Mouse (Mus musculus) retina, postnatal 1 day (tissue): Measurements from ENCODE around the gene Mettl7a2.
"Not testable (repeated sequence)": the region's sequence is repeated elsewhere in the genome, so short reads cannot be mapped to it uniquely, and the experiment has no call there.

Experiments
- DNase-seq: peaks from one replicate; pipeline ENCODE4 v3.0.0-alpha.2; 2012

Mettl7a2 gene

DNA sequence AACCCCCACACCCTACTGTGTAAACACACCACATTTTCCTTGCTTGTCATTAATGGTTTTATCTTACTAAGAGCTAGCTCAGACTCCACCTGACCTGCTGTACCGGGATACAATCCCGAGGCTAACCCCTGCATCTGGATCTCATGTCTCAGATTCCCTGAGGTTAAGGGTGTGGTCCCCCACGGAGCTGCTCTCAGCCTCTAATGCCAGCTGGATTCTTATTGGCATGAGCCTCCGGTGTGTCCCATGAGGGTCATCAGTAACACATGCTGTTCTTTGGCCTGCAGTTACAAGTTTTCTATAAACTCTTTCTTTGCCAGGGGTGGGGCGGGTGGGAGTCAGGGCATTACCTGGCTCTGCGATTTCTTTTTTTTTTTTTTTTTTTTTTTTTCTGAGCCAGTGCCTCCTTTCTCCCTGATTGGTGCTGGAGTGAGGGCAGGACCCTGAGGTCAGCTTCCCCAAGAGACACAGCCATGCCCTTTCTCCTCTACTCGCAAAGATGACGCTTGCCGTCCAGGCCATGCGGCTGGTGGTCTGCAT is at the start of gene Mettl7a2, which contains the start of gene Methig1:
Gene Mettl7a2 (plus strand): TSS at position 490 of the 540 bp plus-strand sequence.
Gene Methig1 (plus strand): TSS at position 439 of the 540 bp plus-strand sequence.
- no peak for DNase-seq

DNA sequence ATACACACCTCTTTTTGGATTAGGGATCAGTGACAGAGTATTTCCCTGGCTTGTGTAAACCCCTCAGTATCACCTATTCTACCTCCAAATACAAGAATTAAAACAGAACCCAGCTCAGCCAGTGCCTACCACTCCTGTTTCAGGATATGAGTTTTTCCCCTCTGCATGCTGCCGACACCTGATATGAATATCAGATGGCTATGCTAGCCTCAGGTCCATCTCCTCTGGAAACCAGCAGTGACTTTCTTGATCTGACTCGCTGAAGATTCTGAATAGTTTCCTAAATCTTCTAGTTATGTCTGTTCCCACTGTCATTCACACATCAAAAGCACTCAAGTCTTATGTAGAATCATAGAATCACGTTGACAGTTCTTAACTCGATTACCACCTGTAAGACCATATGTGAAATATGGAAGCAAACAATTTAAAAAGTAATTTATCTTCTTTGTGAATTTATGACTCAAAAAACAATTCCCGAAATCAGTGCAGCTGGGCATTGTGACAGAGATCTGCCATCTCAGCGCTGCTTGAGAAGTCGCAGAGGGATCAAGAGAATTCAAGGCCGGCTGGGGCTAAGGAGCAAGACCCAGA is 49.5 kb upstream of the Mettl7a2 start:
- no peak for DNase-seq

DNA sequence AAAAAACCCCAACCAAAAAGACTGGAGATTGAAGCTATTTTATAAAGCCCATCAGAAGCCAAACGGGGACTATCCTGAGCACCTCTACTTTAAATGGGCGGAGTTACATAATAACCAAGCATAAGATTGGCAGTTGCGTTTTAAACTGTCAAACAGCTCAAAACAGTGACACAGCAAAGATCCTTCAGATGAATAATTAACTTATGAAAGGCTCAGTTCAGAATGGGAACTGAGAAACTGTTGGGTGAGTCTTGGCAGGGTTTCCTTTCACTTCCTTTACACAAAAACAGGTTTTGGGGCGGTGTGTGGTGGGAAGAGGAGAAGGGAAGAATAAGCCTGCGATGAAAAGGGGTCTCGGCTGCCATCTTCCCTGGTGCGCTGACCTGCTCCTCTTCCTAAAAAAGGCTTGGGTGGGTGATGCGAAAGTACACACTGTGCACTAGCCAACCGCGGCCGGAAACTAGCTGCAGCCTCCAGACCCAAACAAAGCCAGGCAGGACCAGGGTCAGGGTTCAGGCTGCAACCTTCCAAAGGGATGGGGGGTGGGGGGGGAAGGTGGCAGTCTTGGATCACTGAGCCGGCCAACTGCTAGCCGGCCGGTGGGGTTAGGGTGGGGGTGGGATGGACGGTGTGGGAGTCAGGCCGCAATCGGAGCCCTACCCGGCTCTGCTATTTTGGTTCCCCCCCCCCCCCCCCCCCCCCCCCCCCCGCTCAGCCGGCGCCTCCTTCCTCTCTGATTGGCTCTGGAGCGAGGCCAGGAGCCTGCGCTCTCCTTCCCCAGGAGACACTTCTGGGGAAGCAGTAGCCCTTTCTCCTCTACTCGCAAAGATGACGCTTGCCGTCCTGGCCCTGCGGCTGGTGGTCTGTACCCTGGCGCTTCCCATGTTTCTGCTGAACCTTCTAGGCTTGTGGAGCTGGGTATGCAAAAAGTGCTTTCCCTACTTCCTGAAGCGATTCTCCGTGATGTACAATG is 48.7 kb upstream of the Mettl7a2 start, which contains the start of gene Mettl7a1:
Gene Mettl7a1 (plus strand): TSS at position 122 of the 973 bp plus-strand sequence.
- peak; percentile 88 for DNase-seq

DNA sequence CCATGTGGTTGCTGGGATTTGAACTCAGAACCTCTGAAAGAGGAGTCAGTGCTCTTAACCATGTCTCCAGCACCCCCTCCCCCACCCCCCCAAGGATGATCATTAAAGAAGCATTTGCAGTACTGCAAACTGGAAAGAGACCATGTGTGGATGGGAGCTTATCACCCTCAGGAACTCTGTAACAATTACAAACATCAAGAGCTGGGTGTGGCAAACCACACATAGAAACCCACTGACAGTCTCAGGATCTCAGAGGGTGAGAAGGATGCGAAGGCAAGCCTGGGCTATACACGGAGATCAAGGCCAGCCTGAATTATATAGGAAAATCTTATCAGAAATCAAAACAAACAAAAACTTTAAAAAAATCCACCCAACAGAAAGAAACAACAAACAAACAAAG is 46.8 kb upstream of the Mettl7a2 start:
- DNase-seq, result no peak

DNA sequence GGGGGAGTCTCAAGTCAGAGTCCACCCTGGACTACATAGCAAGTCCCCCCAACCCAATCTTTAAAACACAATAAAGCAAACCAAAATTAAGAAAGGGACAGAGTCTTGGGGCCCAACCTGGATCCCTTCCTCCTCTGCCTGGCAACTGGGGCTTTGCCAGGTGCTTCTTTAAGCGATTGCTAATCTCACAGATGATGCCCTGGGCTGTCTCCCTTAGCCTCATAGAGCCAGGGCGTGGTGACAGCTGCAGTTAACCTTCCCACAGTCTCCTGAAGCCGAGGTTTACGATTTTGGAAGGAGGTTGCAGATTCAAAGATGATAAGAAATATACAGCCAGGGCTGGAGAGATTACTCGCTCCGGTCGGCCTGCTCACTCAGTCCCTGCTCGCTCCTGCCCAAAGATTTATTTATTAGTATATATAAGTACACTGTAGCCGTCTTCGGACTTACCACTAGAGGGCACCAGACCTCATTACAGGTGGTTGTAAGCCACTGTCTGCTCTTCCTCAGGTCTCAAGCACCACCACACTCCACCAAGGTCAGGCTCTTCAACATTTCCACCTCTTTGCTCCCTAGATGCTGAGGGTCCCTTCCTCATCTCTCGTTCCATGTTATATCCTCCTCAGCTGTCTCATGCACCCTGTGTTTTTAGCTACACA is 45.4 kb upstream of the Mettl7a2 start:
- peak; percentile 62 for DNase-seq

DNA sequence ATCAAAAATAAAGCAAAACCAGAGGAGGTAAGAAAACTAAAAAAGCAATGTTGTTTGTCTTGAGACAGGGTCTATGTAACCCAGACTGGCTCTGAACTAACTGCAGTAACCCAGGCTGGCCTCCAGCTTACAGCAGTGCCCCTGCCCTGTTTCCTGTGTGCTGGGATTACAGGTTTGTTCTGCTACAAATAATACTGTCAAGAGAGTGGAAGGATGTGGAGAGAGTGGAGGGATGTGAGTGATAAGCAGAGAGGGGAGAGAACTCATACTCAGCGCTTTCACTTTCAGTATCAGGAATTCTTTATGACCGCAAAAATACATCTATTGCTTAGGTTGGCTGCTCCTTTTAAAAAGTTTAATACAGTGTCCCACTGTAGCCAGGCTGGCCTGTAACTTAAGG is 40.7 kb upstream of the Mettl7a2 start:
- DNase-seq, result no peak

DNA sequence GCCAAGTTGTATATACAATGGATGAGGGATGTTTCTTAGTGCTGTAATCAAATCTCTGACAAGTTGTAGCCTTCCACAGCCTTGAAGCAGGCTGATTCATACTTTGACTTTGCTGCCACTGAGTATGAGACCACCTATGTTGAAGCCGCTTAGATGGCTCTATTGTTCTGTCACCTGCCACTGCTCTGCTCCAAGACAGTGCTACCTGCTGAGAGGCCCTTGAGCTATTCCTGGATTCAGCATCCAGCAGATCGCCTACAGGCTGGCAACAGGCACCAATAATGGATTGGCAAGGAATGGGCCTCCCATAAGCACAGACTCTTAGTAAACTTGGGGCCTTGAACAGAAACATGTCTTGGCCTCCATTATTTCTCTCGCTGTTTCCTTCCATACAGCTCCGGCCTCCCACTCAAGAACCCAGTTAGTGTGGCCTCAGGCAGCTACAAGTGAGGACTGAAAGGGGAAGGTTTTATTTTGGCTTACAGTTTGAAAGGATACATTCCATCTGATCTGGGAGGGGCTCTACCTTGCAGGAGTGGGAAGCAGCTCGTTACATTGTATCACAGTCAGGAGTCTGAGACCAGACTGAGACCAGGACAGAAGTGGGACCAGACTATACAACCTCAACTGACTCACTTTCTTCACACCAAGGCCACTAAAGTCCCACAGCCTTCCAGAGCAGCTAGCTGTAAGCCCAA is 38.4 kb upstream of the Mettl7a2 start:
- DNase-seq, result no peak

DNA sequence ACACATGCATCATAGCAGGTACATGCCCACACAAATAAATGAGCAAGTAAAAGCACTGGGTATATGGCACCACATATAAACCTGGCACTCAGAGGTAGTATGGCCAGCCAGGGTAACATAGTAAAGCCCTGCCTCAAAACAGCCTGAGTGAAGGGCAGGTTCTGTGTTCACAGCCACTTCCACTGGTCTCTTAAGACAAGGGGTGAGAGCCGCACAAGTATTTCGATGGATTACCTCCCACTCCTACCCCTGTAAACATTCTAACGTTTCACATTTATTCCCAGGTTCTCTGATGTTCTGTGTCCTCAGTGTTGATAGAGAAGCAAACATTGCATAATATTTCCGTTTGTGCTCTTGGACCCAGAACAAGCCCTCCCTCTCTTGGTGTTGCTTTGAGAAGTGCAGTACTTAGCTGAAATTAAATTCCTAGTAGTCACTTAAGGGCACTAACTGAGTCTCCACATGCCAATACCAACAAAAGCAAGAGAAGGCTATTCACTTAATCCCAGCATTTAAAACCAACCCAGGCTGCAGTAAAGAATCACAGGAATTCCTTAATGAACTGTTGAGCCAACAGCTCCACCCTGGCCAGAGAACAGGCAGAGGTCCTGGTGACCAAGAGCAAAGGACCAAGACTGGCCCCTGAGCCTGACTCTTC is 34.9 kb upstream of the Mettl7a2 start:
- not testable (repeated sequence) for DNase-seq

DNA sequence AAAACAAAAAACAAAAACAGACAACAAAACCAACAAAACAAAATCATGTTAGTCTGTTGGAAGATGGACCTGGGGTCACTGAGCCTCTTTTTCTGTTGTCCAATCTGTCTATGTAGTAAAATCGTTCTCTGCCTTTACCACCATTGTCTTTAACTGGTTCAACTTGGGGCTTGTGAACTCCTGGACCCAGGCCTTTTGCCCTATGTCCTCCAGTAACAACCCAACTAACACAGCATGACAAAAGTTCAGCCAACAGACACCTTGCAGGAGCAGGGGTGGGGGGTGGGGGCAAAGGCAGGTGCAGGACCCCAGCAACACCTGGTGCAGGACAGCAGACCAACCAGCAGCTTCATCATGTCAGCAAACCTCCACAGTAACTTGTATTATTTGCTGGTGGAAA is 33.1 kb upstream of the Mettl7a2 start:
- DNase-seq, result no peak

DNA sequence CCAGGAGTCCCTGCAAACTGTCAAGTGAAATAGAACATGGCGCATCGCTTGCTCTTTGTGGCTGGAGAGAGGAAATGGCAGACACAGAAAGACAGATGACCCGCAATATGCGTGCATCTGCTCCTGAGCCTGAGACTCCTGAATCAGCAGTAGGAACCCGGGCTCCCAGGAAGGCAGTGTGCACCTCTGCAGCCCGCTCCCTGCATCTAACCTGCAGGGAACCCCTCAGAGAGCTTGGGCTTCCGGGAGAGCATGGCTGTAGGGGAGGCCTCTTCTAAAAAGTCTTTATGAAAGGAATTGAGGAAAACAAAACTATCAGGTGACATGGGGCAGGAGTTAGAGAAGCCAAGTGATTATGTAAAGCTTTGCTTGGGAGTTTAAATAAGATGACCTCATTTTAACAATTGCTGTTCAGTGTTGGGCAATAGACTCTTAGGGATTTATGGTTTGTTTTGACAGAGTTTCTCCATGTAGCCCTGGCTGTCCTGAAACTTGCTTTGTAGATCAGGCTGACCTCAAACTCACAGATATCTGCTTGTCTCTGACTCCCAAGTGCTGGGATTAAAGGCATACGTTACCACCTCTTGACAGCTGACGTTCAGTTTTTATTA is 32.6 kb upstream of the Mettl7a2 start:
- DNase-seq, result no peak

DNA sequence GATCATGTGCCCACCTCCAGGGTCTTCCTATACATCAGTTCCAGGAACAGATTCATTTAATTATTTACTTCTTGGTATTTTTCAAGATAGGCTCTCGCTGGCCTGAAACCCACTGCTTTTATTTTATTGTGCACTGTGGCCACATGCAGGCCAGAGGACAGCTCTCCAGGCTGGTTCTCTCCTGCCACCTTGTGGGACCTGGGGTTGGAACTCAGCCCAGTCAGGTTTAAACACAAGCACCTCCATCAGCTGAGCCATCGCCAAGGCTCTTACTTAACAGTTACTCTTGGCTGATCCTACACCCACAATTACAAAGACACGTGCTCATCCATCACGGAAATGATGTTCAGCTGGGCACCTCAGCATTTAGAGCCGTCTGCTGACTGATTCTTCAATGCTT is 31.9 kb upstream of the Mettl7a2 start:
- DNase-seq, result peak; percentile 24

DNA sequence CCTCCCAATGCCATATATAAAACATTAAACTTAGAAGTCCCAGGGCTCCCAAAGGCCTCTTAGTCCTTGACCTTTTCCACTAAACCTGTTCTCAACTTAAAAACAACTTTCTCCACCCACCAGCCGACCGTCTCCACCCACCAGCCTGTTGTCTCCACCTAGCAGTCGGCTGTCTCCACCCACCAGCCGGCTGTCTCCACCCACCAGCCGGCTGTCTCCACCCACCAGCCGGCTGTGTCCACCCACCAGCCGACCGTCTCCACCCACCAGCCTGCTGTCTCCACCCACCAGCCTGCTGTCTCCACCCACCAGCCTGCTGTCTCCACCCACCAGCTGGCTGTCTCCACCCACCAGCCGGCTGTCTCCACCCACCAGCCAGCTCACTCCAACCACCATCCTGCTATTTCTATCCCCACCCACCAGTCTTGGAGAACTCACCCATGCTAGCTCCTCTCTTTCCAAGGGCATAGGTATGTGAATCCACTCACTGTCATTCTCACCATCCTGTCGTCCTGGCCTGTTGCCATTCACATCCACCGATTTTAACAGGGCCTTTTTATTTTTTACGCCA is 28.9 kb upstream of the Mettl7a2 start:
- DNase-seq, result no peak

DNA sequence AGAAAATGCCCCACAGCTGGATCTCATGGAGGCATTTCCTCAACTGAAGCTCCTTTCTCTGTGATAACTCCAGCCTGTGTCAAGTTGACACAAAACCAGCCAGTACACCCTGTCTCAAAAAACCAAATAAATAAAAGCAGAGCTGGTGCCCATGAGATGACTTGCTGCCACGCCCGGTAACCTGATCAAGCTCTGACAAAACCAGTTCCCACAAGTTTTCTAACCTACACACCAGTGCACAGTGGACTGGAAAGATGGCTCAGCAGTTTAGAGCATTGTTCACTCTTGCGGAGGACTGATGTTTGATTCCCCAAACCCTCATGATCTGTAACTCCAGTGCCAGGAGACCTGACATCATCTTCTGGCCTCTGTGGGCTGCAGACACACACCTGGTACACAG is 27.8 kb upstream of the Mettl7a2 start:
- DNase-seq, result no peak

DNA sequence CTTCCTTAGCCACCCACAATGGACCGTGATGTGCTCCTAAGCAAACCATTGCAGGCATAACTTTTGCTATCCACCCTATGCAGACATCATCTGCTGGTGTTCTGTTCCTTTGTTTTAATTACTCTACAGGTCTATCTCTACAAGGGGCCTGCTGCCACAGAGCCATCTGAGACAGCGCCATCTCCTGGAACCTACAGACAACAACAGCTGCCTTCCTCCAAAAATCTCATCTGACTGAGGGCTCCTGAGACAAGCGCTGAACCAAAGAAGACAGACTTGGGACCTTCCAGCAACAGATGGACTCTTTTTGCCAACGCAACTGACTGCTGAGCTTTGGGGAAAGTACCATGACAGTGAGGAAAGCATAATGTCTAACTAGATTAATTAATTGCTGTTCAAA is 24.9 kb upstream of the Mettl7a2 start:
- DNase-seq, result not testable (repeated sequence)

DNA sequence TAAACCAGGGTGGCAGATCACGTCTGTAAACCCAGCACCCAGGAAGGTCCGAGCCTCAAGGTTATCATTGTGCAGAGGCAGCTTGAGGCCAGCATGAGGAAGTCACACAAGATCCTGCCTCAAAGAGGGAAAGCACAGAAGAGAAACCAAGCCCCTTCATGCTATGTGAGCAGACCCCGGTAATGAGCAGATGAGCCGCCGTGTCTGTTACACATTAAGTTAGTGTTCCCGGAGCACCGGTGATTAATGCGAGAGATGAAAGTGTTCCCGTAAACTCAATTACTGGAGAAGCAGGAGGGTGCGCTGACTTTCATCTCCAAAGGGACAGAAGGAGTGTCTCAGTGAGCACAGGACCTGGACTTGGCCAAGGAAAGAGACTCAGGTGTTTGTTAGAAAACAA is 23.7 kb upstream of the Mettl7a2 start:
- DNase-seq, result not testable (repeated sequence)

DNA sequence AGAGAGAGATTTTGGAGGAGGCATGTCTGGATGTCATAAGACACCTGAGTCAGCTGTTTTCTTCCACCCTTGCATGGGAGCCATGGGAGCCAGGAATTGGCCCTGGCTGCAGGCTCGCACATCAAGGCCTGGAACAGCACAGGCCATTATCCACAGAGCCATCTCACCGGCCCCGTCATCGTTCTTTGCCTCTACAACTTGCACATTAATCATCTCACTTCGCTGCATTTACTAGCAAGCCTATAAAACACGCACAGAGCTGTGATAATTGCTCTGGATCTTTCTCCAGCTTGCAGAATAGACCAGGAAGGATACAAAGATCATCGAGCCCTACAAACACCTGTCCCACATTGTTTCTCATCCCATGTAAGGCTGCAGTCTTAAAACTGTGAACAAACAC is 22.3 kb upstream of the Mettl7a2 start:
- no peak for DNase-seq

DNA sequence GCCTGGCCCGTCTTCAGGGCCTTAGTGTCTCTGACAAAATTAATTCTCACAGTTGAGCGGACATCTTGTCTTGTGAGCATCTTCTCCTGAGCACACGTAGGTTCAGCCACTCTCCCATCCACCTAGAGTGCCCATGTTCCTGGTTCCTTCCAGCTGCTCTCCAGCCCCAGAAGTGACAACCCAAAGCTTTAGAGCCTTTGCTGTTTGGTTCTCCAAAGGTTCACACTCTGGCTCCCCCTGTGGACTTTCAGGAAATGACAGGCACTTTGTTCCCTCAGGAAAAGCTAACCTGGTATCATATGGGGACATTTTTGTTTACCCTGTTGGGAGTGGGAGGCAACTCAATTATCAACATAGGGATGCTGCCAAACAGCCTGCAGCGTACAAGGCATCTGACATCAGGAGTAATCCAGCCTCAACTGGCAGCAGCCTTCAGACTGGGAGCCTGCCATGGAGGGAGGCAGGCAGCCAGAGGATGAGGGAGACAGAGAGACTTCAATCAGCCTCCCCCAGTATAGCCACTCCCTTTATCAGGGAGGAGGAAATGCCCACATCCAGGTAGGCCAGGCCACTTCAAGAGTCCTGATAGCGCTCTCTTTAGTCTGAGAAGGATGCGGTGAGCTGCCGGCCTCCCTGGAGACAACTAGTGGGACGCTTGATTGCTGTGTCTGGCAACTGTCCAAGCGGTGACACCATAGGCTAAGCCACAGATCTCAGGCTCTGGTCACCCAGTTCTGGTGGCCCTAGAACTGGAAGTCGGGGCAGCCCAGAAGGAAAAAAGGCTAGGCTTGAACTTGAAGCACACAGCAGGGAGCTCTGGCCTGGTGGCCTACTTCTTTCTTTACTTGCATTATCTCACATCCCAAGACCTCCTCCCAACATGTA is 20.7 kb upstream of the Mettl7a2 start:
- DNase-seq, result not testable (repeated sequence)

DNA sequence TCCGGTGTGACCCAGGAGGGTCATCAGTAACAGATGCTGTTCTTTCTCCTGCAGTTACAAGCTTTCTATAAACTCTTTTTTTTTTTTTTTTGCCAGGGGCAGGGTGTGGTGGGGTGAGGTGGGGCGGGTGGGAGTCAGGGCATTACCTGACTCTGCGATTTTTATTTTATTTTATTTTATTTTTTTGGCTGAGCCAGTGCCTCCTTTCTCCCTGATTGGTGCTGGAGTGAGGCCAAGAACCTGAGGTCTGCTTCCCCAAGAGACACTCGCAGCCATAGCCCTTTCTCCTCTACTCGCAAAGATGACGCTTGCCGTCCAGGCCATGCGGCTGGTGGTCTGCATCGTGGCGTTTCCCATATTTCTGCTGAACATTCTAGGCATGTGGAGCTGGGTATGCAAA is 18.4 kb upstream of the Mettl7a2 start, which contains the start of gene Mettl7a3:
Gene Mettl7a3 (plus strand): TSS at position 301 of the 400 bp plus-strand sequence.
- DNase-seq, result no peak

DNA sequence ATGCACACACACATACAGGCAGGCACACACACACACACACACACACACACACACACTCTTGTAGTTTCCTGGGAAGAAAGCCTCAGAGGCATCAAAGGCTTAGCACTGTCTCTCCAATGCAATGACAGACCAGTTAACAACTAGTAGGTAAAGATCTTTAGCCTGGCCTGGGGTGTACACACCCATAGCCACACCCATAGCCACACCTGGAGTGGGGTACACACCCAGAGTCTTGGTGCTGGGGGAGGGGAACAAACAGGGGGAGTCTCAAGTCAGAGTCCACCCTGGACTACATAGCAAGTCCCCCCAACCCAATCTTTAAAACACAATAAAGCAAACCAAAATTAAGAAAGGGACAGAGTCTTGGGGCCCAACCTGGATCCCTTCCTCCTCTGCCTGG is 15.7 kb upstream of the Mettl7a2 start:
- DNase-seq, result not testable (repeated sequence)

DNA sequence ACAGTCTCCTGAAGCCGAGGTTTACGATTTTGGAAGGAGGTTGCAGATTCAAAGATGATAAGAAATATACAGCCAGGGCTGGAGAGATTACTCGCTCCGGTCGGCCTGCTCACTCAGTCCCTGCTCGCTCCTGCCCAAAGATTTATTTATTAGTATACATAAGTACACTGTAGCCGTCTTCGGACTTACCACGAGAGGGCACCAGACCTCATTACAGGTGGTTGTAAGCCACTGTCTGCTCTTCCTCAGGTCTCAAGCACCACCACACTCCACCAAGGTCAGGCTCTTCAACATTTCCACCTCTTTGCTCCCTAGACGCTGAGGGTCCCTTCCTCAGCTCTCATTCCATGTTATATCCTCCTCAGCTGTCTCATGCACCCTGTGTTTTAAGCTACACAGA is 15.2 kb upstream of the Mettl7a2 start:
- DNase-seq, result peak; percentile 54
